ENCODE assay signal across 12 mouse cellular contexts in genomic region chr1:118335847-118336246, GRCm38 (mm10). TPM values are rescaled to one million over a fixed set of nuclear protein-coding genes. Genes with fewer than 3 reads are reported as not detected.
DNase-seq lines count a peak whose midpoint lies in the region; ATAC-seq and TF ChIP-seq lines count a peak whose summit lies in the region.
"Had no signal": no experiment of that assay in that cellular context is flagged by ENCODE, and none has a peak within 500 bp of the region (broad histone marks: within the 10 kb centered on the region; RNA-seq: fewer than 3 reads in every experiment).

No protein-coding gene starts in this region.

- peaks cover 2% of the 10 kb centered on the region for H3K36me3 ChIP-seq in hindbrain, embryonic 11.5 days (ENCODE audit: control insufficient read depth, insufficient read depth, low read length)
- peaks cover 45% of the 10 kb centered on the region for H3K36me3 ChIP-seq in hindbrain, embryonic 10.5 days
- peaks cover 19% of the 10 kb centered on the region; the same call in 1 of the 2 replicates for H3K36me3 ChIP-seq in lung, postnatal 0 days (ENCODE audit: insufficient read depth, low read length)
- peaks cover 47 to 58% of the 10 kb centered on the region in 2 experiments for H3K36me3 ChIP-seq in CH12.LX (replicated peaks in 1 of 2; ENCODE audit: control insufficient read depth in 1 of 2, insufficient read depth in 1 of 2, low read length in 1 of 2)
- peaks cover 44% of the 10 kb centered on the region for H3K36me3 ChIP-seq in limb, embryonic 14.5 days (ENCODE audit: control insufficient read depth, insufficient read depth, low read length)

- intact Hi-C loops in gastrocnemius, postnatal 14 days (cut with DNase I; ENCODE audit: low total_unique reads) = loop anchor here (10.0 kb wide), 1 partner anchor 49 kb away; the partner anchor contains the start of gene Clasp1

- peak; percentile 6 for DNase-seq in hindbrain, embryonic 11.5 days (ENCODE audit: low spot score)
- DNase-seq in hindbrain, embryonic 10.5 days (ENCODE audit: low spot score) = no peak
- DNase-seq in lung, postnatal 0 days (ENCODE audit: low spot score) = no peak
- no peak for DNase-seq in lung, postnatal 14 days
- DNase-seq in CH12.LX (ENCODE audit: extremely low read depth) = no peak
- DNase-seq in limb, embryonic 14.5 days (ENCODE audit: low spot score) = peak; percentile 40
- no peak for DNase-seq in embryo, embryonic 9.5 days (ENCODE audit: extremely low spot score)
- DNase-seq in gastrocnemius, postnatal 14 days = no peak
- DNase-seq: adrenal gland, adult 2 months; gastrocnemius, postnatal 25 days; lung, adult 18-20 months; thymus, postnatal 36 days had no signal

- TF ChIP-seq POLR2A in CH12.LX (IDR thresholded peaks at IDR 0.05; ENCODE audit: low read depth, low read length) = no peak; the same call in 1 of the 2 replicates
- TF ChIP-seq POLR2A in limb, embryonic 14.5 days (IDR thresholded peaks at IDR 0.05; ENCODE audit: borderline replicate concordance, extremely low read depth, insufficient read depth, insufficient read length) = no peak

- TF ChIP-seq EP300 in lung, postnatal 0 days (IDR thresholded peaks at IDR 0.05) = no peak
- no peak for TF ChIP-seq EP300 in CH12.LX (IDR thresholded peaks at IDR 0.05; ENCODE audit: low read length)

- H3K4me3 ChIP-seq in hindbrain, embryonic 11.5 days (ENCODE audit: low read depth, low read length) = no peak overlapping the region
- H3K4me3 ChIP-seq in hindbrain, embryonic 10.5 days = no peak overlapping the region
- H3K4me3 ChIP-seq in lung, postnatal 0 days (ENCODE audit: low read depth, low read length) = no peak overlapping the region
- H3K4me3 ChIP-seq in CH12.LX (replicated peaks in 1 of 3; ENCODE audit: low read depth in 2 of 3, low read length in 2 of 3, poor library complexity in 1 of 3) = no peak overlapping the region
- H3K4me3 ChIP-seq in limb, embryonic 14.5 days (replicated peaks; ENCODE audit: low read length) = no peak overlapping the region

- dilution Hi-C loops in CH12.LX (cut with MboI; ENCODE audit: extremely low pct_ligation_motif_present, extremely low pct_unique_long_range_greater_than_20kb, low sequenced_read_pairs) = no loop called here

- no peak for ATAC-seq in hindbrain, embryonic 11.5 days (ENCODE audit: low FRiP score)
- no peak for ATAC-seq in lung, postnatal 0 days
- ATAC-seq in limb, embryonic 14.5 days (ENCODE audit: low FRiP score, low read depth) = no peak

- H3K27ac ChIP-seq in hindbrain, embryonic 11.5 days (ENCODE audit: low read depth, low read length) = no peak overlapping the region
- H3K27ac ChIP-seq in hindbrain, embryonic 10.5 days = no peak overlapping the region
- H3K27ac ChIP-seq in lung, postnatal 0 days (ENCODE audit: low read length) = no peak overlapping the region
- no peak overlapping the region for H3K27ac ChIP-seq in CH12.LX (ENCODE audit: insufficient read depth, low read depth)
- no peak overlapping the region for H3K27ac ChIP-seq in limb, embryonic 14.5 days (replicated peaks; ENCODE audit: low read depth, low read length)

- TF ChIP-seq CTCF in lung, postnatal 0 days (IDR thresholded peaks at IDR 0.05) = peak; percentile 45
- TF ChIP-seq CTCF in CH12.LX (conservative IDR thresholded peaks at IDR 0.05 in 1 of 2, IDR thresholded peaks at IDR 0.05 in 1 of 2; ENCODE audit: low read depth in 2 of 2, low read length in 2 of 2) = peak in 1 of 2 experiments; percentile 41; a peak in 2 of 4 replicates

- no peak overlapping the region for H3K9ac ChIP-seq in hindbrain, embryonic 11.5 days (ENCODE audit: low read depth, low read length)
- no peak overlapping the region for H3K9ac ChIP-seq in lung, postnatal 0 days (replicated peaks; ENCODE audit: low read depth)
- H3K9ac ChIP-seq in CH12.LX (ENCODE audit: insufficient read depth, low read depth) = no peak overlapping the region
- no peak overlapping the region for H3K9ac ChIP-seq in limb, embryonic 14.5 days (ENCODE audit: low read depth, low read length, severe bottlenecking)

- H3K27me3 ChIP-seq in hindbrain, embryonic 11.5 days (ENCODE audit: control insufficient read depth, insufficient read depth, low read length) = no peaks in the 10 kb centered on the region
- H3K27me3 ChIP-seq in hindbrain, embryonic 10.5 days (ENCODE audit: insufficient read depth, poor library complexity, severe bottlenecking) = no peaks in the 10 kb centered on the region
- no peaks in the 10 kb centered on the region for H3K27me3 ChIP-seq in lung, postnatal 0 days (replicated peaks; ENCODE audit: insufficient read depth, low read length)
- H3K27me3 ChIP-seq in CH12.LX (replicated peaks) = no peaks in the 10 kb centered on the region
- no peaks in the 10 kb centered on the region for H3K27me3 ChIP-seq in limb, embryonic 14.5 days (ENCODE audit: control insufficient read depth, insufficient read depth, low read length)

- H3K9me3 ChIP-seq in hindbrain, embryonic 11.5 days (ENCODE audit: control insufficient read depth, low read length) = no peaks in the 10 kb centered on the region
- no peaks in the 10 kb centered on the region for H3K9me3 ChIP-seq in hindbrain, embryonic 10.5 days
- no peaks in the 10 kb centered on the region for H3K9me3 ChIP-seq in lung, postnatal 0 days (ENCODE audit: low read length)
- H3K9me3 ChIP-seq in CH12.LX (replicated peaks; ENCODE audit: low read length) = no peaks in the 10 kb centered on the region
- H3K9me3 ChIP-seq in limb, embryonic 14.5 days (ENCODE audit: control insufficient read depth, low read length) = no peaks in the 10 kb centered on the region

- H3K4me1 ChIP-seq in hindbrain, embryonic 11.5 days (replicated peaks; ENCODE audit: control insufficient read depth, insufficient read depth, low read length) = no peaks in the 10 kb centered on the region
- H3K4me1 ChIP-seq in hindbrain, embryonic 10.5 days (replicated peaks) = no peaks in the 10 kb centered on the region
- no peaks in the 10 kb centered on the region for H3K4me1 ChIP-seq in lung, postnatal 0 days (ENCODE audit: insufficient read depth, low read depth, low read length)
- no peaks in the 10 kb centered on the region; a peak in 1 of 4 replicates for H3K4me1 ChIP-seq in CH12.LX (ENCODE audit: control insufficient read depth in 1 of 2, insufficient read depth in 2 of 2)
- H3K4me1 ChIP-seq in limb, embryonic 14.5 days (ENCODE audit: control insufficient read depth, insufficient read depth, low read length) = no peaks in the 10 kb centered on the region

- in situ Hi-C loops in CH12.LX (cut with MboI; ENCODE audit: low pct_ligation_motif_present, low pct_unique_long_range_greater_than_20kb, low sequenced_read_pairs) = loop anchor here (25.0 kb wide), 1 partner anchor 426 kb away; no protein-coding TSS in a partner anchor

- peak; percentile 36 for TF ChIP-seq RAD21 in CH12.LX (IDR thresholded peaks at IDR 0.05; ENCODE audit: low read depth, low read length)

- no peaks in the 10 kb centered on the region for H3K79me2 ChIP-seq in CH12.LX (replicated peaks; ENCODE audit: control insufficient read depth, extremely low read depth, insufficient read depth, poor library complexity, severe bottlenecking)

- H3K4me2 ChIP-seq in hindbrain, embryonic 11.5 days (replicated peaks; ENCODE audit: low read depth, low read length) = no peak overlapping the region
- H3K4me2 ChIP-seq in lung, postnatal 0 days (replicated peaks; ENCODE audit: low read depth, low read length) = no peak overlapping the region
- H3K4me2 ChIP-seq in CH12.LX (ENCODE audit: insufficient read depth, low read depth, poor library complexity, severe bottlenecking) = no peak overlapping the region
- H3K4me2 ChIP-seq in limb, embryonic 14.5 days (replicated peaks; ENCODE audit: low read depth, low read length, severe bottlenecking) = no peak overlapping the region

TF ChIP-seq in CH12.LX, 34 proteins besides CTCF, POLR2A, EP300 and RAD21:
- TF ChIP-seq PAX5 (IDR thresholded peaks at IDR 0.05; ENCODE audit: low read length) = no peak
- no peak for TF ChIP-seq POLR2AphosphoS2 (IDR thresholded peaks at IDR 0.05; ENCODE audit: low read depth, low read length)
- TF ChIP-seq SMC3 (IDR thresholded peaks at IDR 0.05; ENCODE audit: low read depth, low read length) = peak; percentile 27

RNA-seq across cellular contexts. Expression of gene Nifk, which starts 14.2 kb away (rescaled TPM):
- 88.0 and 99.6 TPM in 2 replicates for polyA plus RNA-seq in hindbrain, embryonic 11.5 days (2014; fragmentation: Nextera tagmentation; extraction: Ambion mirVana)
- polyA plus RNA-seq in hindbrain, embryonic 10.5 days (2016; fragmentation: Nextera tagmentation; extraction: Ambion mirVana) = 83.1 and 95.5 TPM in 2 replicates
- 30.7 and 32.4 TPM in 2 replicates for polyA plus RNA-seq in lung, postnatal 0 days (2015; fragmentation: Nextera tagmentation; extraction: Ambion mirVana)
- total RNA-seq in CH12.LX (2012; rRNA removed) (74.2 and 110 TPM in 2 replicates), CH12.LX (2014; rRNA removed) (219 and 237 TPM in 2 replicates)
- polyA plus RNA-seq in CH12.LX (2012; ENCODE audit: insufficient read length, low read depth) = 144 and 162 TPM in 2 replicates
- 28.7 and 44.9 TPM in 2 replicates for polyA plus RNA-seq in limb, embryonic 14.5 days (2012; rRNA removed)
- polyA plus RNA-seq in limb, embryonic 14.5 days (2014; fragmentation: Nextera tagmentation; extraction: Ambion mirVana) = 85.8 and 87.3 TPM in 2 replicates
- 10 to 100 TPM; 20.9 to 25.4 TPM for total RNA-seq in gastrocnemius, postnatal 14 days (2021)

RNA-seq across cellular contexts. Expression of gene Tsn, which starts 24.3 kb away (rescaled TPM):
- polyA plus RNA-seq in hindbrain, embryonic 11.5 days (2014; fragmentation: Nextera tagmentation; extraction: Ambion mirVana) = 439 and 466 TPM in 2 replicates
- polyA plus RNA-seq in hindbrain, embryonic 10.5 days (2016; fragmentation: Nextera tagmentation; extraction: Ambion mirVana) = 368 and 376 TPM in 2 replicates
- 226 and 232 TPM in 2 replicates for polyA plus RNA-seq in lung, postnatal 0 days (2015; fragmentation: Nextera tagmentation; extraction: Ambion mirVana)
- 147 and 165 TPM in 2 replicates for total RNA-seq in CH12.LX (2012; rRNA removed)
- 196 and 234 TPM in 2 replicates for total RNA-seq in CH12.LX (2014; rRNA removed)
- 158 TPM in 2 replicates for polyA plus RNA-seq in CH12.LX (2012; ENCODE audit: insufficient read length, low read depth)
- 82.3 and 101 TPM in 2 replicates for polyA plus RNA-seq in limb, embryonic 14.5 days (2012; rRNA removed)
- polyA plus RNA-seq in limb, embryonic 14.5 days (2014; fragmentation: Nextera tagmentation; extraction: Ambion mirVana) = 290 and 307 TPM in 2 replicates
- total RNA-seq in gastrocnemius, postnatal 14 days (2021) = 10 to 100 TPM; 63.1 to 64.5 TPM

RNA-seq across cellular contexts. Expression of gene Clasp1, which starts 53.0 kb away (rescaled TPM):
- 96.0 and 134 TPM in 2 replicates for polyA plus RNA-seq in hindbrain, embryonic 11.5 days (2014; fragmentation: Nextera tagmentation; extraction: Ambion mirVana)
- 95.3 and 97.6 TPM in 2 replicates for polyA plus RNA-seq in hindbrain, embryonic 10.5 days (2016; fragmentation: Nextera tagmentation; extraction: Ambion mirVana)
- 14.8 and 19.6 TPM in 2 replicates for polyA plus RNA-seq in lung, postnatal 0 days (2015; fragmentation: Nextera tagmentation; extraction: Ambion mirVana)
- total RNA-seq in CH12.LX (2012; rRNA removed) (42.2 and 42.9 TPM in 2 replicates), CH12.LX (2014; rRNA removed) (31.8 and 32.0 TPM in 2 replicates)
- polyA plus RNA-seq in CH12.LX (2012; ENCODE audit: insufficient read length, low read depth) = 51.3 and 53.2 TPM in 2 replicates
- polyA plus RNA-seq in limb, embryonic 14.5 days (2012; rRNA removed) = 48.5 and 50.5 TPM in 2 replicates
- polyA plus RNA-seq in limb, embryonic 14.5 days (2014; fragmentation: Nextera tagmentation; extraction: Ambion mirVana) = 47.8 and 53.3 TPM in 2 replicates
- 10 to 100 TPM; 53.0 to 66.0 TPM for total RNA-seq in gastrocnemius, postnatal 14 days (2021)

Comparison
In these comparisons a context has a peak if more than half of its experiments do, and no peak if none do; other contexts are left out.
1. DNase-seq: peak in hindbrain, embryonic 11.5 days (single experiment) and limb, embryonic 14.5 days (single experiment); none in hindbrain, embryonic 10.5 days (single experiment), lung, postnatal 0 days (single experiment), lung, postnatal 14 days (single experiment), CH12.LX (single experiment), embryo, embryonic 9.5 days (single experiment) and gastrocnemius, postnatal 14 days (single experiment).